Mouse (Mus musculus): ENCODE data around the gene Pax4. TPM values are rescaled to one million over a fixed set of nuclear protein-coding genes. Genes with fewer than 3 reads are reported as not detected.

Pax4 gene
- polyA plus RNA-seq, 1 experiment from 2014 or later = not detected

DNA sequence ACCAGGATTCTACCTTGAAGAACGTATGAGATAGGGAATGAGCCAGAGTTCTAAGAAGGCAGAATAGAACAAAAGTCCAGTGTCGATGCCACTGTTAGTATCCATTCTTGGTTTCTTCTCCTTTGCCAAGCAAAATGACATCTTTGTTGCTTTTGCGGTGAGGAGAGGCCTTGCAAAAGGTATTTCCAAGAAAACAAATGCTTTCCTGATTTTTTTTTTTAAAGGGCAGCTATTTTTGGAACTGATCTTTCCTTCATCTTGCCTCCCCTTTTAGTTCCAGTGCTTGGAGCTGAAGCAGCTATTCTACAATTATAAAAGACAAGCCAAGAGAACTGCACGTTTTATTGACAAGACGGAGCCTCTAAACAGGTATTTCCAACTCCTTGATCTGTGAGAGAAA lies 25.7 kb upstream of the Pax4 start, which contains the start of gene Snd1:
Gene Snd1, plus strand, starts transcription at position 301 of the 400 bp plus-strand sequence.
- no peaks in the 10 kb centered on the region for H3K9me3 ChIP-seq (replicated peaks)
- no peak within 1 kb of the TSS for H3K9ac ChIP-seq
- H3K4me2 ChIP-seq = no peak within 1 kb of the TSS
- no peak within 1 kb of the TSS for H3K27ac ChIP-seq
- 73% methylated on average over 5 of the region's 5 CpGs for WGBS
- peaks cover 6% of the 10 kb centered on the region; the same call in 1 of the 2 replicates for H3K4me1 ChIP-seq (replicated peaks)
- H3K4me3 ChIP-seq = no peak within 1 kb of the TSS
- no peaks in the 10 kb centered on the region for H3K36me3 ChIP-seq
- ATAC-seq (replicated peaks; ENCODE audit: insufficient number of reproducible peaks, insufficient read depth, low FRiP score, low read depth) = no peak
- no peaks in the 10 kb centered on the region for H3K27me3 ChIP-seq

DNA sequence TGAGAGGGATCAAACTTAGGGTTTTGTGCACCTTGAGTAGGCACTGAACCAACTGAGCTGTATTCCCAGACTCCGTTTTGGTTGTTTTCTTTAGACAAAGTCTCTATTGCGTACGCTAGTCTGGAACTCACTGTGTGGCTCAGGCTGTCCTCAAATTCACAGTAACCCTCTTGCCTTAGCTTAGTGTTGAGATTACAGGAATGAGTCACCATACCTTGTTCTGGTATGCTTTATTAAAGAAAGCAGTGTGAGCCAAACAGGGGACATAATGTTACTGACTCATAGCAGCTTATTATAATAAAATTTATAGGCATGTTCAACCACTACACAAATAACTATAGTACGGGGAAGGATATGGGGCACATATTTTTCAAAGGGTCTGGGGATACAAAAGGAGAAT lies 25.1 kb upstream of the Pax4 start:
- no peak for ATAC-seq (replicated peaks; ENCODE audit: insufficient number of reproducible peaks, insufficient read depth, low FRiP score, low read depth)

DNA sequence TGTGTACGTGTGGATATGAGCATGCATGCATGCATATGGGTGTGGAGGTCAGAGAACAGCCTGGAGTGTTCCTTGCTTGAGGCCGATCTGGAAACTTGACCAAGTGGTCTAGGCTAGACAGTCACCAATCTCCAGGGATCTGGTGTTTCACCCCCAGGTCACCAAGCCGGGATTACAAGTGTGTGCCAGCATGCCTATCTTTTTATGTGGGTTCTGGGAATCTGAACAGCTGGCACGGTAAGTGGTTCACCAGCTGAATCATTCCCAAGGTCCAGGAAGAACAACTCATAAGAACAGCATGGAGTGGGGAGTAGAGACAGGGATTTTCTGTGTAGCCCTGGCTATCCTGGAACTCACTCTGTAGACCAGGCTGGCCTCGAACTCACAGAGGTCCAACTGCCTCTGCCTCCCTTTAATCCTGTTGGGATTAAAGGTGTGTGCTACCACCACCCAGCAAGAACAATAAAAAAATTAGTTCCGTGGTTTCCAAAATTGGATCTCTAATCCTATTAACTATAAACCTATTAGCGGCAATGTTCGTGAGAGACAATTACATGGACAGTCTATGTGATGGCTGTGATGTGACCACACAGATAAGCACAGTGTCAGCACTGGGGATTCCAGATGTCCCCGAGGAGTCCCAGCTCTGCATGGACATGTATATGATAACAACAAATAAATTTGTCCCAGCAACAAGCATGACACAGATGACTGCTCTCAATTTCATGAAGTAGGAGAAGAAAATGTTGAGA lies 22.3 kb upstream of the Pax4 start:
- no peaks in the 10 kb centered on the region for H3K36me3 ChIP-seq
- no peaks in the 10 kb centered on the region for H3K9me3 ChIP-seq (replicated peaks)
- H3K9ac ChIP-seq = no peak overlapping the region
- H3K27me3 ChIP-seq = no peaks in the 10 kb centered on the region
- 84% methylated on average over 9 of the region's 9 CpGs for WGBS
- no peak for ATAC-seq (replicated peaks; ENCODE audit: insufficient number of reproducible peaks, insufficient read depth, low FRiP score, low read depth)
- H3K4me2 ChIP-seq = no peak overlapping the region
- no peak overlapping the region for H3K27ac ChIP-seq
- no peak overlapping the region for H3K4me3 ChIP-seq
- no peaks in the 10 kb centered on the region for H3K4me1 ChIP-seq (replicated peaks)

More for the DNA sequence above, 25.1 kb upstream of the Pax4 start:
- Histone ChIP-seq H3K4me1 (replicated peaks) (peaks cover 3% of the 10 kb centered on the region; the same call in 1 of the 2 replicates), H3K9me3 (replicated peaks) (no peaks in the 10 kb centered on the region), H3K9ac (no peak overlapping the region), H3K36me3 (no peaks in the 10 kb centered on the region), H3K27me3 (no peaks in the 10 kb centered on the region), H3K27ac (no peak overlapping the region), H3K4me2 (no peak overlapping the region), H3K4me3 (no peak overlapping the region)
- 73% methylated on average over 4 of the region's 4 CpGs for whole genome bisulfite sequencing

DNA sequence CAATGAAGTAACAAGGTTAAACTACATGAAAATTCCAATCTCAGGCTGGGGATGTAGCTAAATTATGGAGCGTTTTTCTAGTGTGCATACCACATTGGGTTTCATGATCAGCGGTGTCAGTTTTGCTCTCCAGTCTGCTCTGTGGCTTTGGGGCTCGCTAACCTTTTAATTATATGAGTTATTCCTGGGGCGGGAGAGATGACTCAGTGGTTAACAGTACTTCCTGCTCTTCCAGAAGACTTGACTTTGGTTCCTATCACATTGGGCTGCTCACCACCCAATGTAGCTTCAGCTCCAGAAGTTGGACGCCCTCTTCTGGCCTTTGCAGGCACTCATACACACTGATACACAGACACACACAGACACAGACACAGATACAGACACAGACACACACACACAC lies 21.5 kb upstream of the Pax4 start:
- no peak overlapping the region for H3K9ac ChIP-seq
- no peaks in the 10 kb centered on the region for H3K36me3 ChIP-seq
- H3K27me3 ChIP-seq = no peaks in the 10 kb centered on the region
- H3K4me1 ChIP-seq (replicated peaks) = no peaks in the 10 kb centered on the region
- 68% methylated on average over 5 of the region's 5 CpGs for WGBS
- ATAC-seq (replicated peaks; ENCODE audit: insufficient number of reproducible peaks, insufficient read depth, low FRiP score, low read depth) = no peak
- H3K4me2 ChIP-seq = no peak overlapping the region
- no peaks in the 10 kb centered on the region for H3K9me3 ChIP-seq (replicated peaks)
- H3K4me3 ChIP-seq = no peak overlapping the region
- no peak overlapping the region for H3K27ac ChIP-seq

DNA sequence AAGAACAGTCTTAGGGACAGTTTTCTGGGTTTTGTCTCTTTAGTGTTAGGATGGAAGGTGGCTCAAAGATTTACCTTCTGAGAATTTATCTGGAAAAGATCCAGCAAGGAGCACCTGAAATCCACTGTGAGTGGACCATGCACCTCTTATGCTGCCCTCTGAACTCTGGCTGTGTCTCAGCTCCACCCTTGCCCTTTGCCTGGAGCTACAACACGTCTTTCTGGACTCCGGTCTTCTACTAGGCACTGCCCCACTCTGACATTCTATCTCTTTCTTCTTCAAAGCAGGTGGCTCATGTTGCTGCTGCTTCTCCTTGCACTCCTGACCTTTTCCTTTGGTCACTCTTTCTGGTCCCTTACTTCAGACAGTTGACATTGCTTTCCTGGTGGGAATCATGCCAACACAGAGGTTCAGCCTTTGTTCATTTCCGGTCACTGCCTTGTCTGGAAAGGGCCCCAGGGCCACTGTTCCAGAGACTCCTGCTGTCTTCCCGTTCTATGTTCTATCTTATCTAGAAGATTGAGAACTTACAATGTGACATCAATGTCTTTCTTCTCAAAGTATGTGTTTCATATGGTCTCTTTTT lies 21.0 kb upstream of the Pax4 start:
- Histone ChIP-seq H3K4me1 (replicated peaks) (no peaks in the 10 kb centered on the region), H3K4me3 (no peak overlapping the region), H3K9ac (no peak overlapping the region), H3K27ac (no peak overlapping the region), H3K27me3 (no peaks in the 10 kb centered on the region), H3K36me3 (no peaks in the 10 kb centered on the region), H3K4me2 (no peak overlapping the region), H3K9me3 (replicated peaks) (no peaks in the 10 kb centered on the region)
- ATAC-seq (replicated peaks; ENCODE audit: insufficient number of reproducible peaks, insufficient read depth, low FRiP score, low read depth) = no peak
- WGBS = 48% methylated on average over 4 of the region's 4 CpGs

DNA sequence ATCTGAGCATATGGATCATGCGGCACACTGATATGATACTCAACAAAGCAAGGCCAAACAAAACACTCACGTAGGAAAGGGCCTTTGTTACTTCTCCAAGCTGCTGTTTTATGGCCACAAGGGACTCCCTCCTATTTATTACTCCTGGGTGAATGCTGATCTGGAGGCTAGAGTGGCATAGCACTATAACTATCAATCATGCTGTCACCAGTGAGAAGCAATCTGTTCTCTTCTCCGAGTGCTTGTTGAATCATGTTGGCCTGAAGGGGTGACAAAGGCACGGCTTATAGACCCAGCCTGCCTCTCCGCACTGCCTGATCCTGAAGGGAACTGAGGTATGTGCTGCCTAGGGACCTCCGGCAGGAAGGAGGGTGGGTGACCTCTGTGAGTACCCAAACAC lies 15.5 kb upstream of the Pax4 start:
- Histone ChIP-seq H3K4me2 (no peak overlapping the region), H3K4me3 (no peak overlapping the region), H3K27me3 (no peaks in the 10 kb centered on the region), H3K27ac (no peak overlapping the region), H3K36me3 (no peaks in the 10 kb centered on the region), H3K4me1 (replicated peaks) (no peaks in the 10 kb centered on the region), H3K9ac (no peak overlapping the region), H3K9me3 (replicated peaks) (no peaks in the 10 kb centered on the region)
- 48% methylated on average over 6 of the region's 6 CpGs for WGBS
- no peak for ATAC-seq (replicated peaks; ENCODE audit: insufficient number of reproducible peaks, insufficient read depth, low FRiP score, low read depth)

DNA sequence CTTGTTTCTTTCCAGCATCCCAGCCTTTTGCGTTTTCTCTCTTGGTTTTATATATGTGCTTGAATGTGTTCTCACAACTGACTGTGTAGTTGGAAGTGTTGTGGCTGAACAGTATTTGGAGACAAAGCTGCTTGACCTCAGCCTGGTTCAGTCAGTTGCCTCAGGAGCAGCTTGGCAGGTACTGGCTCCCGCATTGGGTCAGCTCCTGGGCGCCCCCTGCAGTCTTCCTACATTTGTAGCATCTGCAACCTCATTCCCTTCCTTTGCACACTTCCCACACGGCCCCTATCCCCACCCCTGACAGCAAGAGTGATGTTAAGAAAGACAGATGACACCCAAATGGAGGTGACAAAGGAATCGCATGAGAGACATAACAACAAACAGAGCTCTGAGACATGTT lies 11.4 kb upstream of the Pax4 start:
- H3K9me3 ChIP-seq (replicated peaks) = no peaks in the 10 kb centered on the region
- 3% methylated on average over 5 of the region's 5 CpGs for WGBS
- no peak overlapping the region for H3K27ac ChIP-seq
- H3K9ac ChIP-seq = no peak overlapping the region
- no peak for ATAC-seq (replicated peaks; ENCODE audit: insufficient number of reproducible peaks, insufficient read depth, low FRiP score, low read depth)
- no peak overlapping the region for H3K4me3 ChIP-seq
- H3K36me3 ChIP-seq = no peaks in the 10 kb centered on the region
- no peak overlapping the region for H3K4me2 ChIP-seq
- H3K4me1 ChIP-seq (replicated peaks) = no peaks in the 10 kb centered on the region
- 0 out of 2 replicates have a peak, but pooled peaks cover 2% of the 10 kb centered on the region for H3K27me3 ChIP-seq

DNA sequence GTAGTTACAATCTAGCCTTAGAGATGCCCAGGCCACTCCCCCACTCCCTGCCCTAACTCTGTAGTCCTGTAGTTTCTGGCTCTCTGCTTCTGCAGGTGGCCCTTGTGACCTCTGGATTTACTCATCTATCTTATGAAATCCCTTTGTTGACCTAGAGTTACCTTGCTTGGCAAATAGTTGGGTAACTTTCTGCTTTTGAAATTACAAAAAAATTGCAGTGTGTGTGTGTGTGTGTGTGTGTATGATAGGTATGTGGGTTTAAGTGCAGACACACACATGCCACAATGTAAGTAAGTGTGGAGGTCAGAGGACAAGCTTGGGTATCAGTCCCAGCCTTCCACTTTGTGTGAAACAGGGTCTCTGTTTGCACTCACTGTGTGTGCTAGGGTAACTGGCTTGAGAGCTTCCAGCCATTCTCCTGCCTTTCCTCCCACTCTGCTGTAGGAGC lies 10.1 kb upstream of the Pax4 start:
- H3K27me3 ChIP-seq = peaks cover 7% of the 10 kb centered on the region; the same call in 1 of the 2 replicates
- H3K9me3 ChIP-seq (replicated peaks) = no peaks in the 10 kb centered on the region
- H3K27ac ChIP-seq = no peak overlapping the region
- ATAC-seq (replicated peaks; ENCODE audit: insufficient number of reproducible peaks, insufficient read depth, low FRiP score, low read depth) = no peak
- no peak overlapping the region for H3K9ac ChIP-seq
- H3K4me1 ChIP-seq (replicated peaks) = no peaks in the 10 kb centered on the region
- H3K4me2 ChIP-seq = no peak overlapping the region
- no peak overlapping the region for H3K4me3 ChIP-seq
- no peaks in the 10 kb centered on the region for H3K36me3 ChIP-seq

DNA sequence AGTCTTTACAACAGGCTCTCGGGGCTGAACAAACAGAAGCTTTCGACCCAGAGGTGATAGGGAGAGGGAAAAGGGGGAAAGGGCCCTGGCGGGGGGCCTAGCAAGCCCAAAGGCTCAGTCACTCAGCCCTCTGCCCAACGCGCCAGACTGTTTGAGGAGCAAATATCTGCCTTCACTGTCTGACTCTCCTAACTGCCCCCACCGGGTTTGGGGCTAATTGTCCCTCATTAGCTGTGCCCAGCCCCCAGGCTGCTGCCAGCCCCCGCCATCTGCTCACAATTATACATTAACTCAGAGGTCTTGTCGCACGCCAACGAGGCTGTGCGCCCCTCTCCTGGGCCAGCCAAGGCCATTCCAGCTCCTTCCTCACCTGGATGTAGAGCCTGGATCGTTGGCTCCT lies 1.8 kb upstream of the Pax4 start:
- Histone ChIP-seq H3K4me3 (no peak overlapping the region), H3K27me3 (peaks cover 46% of the 10 kb centered on the region), H3K9ac (no peak overlapping the region), H3K4me1 (replicated peaks) (no peaks in the 10 kb centered on the region), H3K4me2 (no peak overlapping the region), H3K36me3 (no peaks in the 10 kb centered on the region), H3K9me3 (replicated peaks) (no peaks in the 10 kb centered on the region), H3K27ac (no peak overlapping the region)
- 2% methylated on average over 12 of the region's 12 CpGs for WGBS
- ATAC-seq (replicated peaks; ENCODE audit: insufficient number of reproducible peaks, insufficient read depth, low FRiP score, low read depth) = no peak

DNA sequence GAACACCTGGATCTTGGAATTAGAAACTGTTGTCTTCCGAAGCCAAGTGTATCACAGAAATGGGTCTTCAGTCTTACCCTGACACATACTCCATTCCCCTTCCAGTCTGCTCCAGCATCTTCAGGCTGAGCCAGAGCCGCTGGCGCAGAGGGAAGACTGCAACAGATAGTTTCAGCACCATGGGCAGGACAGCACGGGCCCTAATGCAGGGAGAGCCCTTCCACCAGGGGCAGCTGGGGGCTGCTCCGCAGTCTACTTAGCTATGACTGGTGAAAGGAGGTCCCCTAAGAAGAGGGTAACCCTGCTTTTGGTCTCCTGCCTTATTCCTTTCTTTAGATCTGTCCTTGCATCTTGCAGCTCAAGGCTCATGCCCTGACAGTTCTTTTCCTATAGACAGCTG lies 1.3 kb upstream of the Pax4 start:
- Histone ChIP-seq H3K27ac (no peak overlapping the region), H3K4me3 (no peak overlapping the region), H3K4me1 (replicated peaks) (no peaks in the 10 kb centered on the region), H3K9ac (no peak overlapping the region), H3K4me2 (no peak overlapping the region), H3K9me3 (replicated peaks) (no peaks in the 10 kb centered on the region), H3K27me3 (peaks cover 43% of the 10 kb centered on the region), H3K36me3 (no peaks in the 10 kb centered on the region)
- ATAC-seq (replicated peaks; ENCODE audit: insufficient number of reproducible peaks, insufficient read depth, low FRiP score, low read depth) = no peak
- 9% methylated on average over 5 of the region's 5 CpGs for WGBS

DNA sequence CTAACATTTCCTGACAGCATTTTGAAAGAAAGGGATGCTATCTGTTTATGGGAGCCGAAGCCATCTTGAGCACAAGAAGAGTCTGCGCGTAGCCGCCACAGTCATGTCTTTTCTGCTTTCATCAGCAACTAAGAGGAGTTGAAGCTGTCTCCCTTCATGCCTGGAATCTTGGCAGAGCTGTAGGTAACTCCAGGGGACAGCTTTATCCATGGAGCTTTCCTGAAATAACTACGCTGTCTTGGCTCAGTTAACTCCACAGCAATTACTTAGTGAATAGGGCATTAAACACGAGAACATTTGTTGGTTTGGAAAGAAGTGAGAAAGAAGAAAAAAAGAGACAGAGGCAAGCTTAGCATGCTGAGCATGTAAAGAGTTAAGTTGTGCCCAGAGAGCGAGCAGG lies 1.2 kb downstream of the Pax4 start:
- ATAC-seq (replicated peaks; ENCODE audit: insufficient number of reproducible peaks, insufficient read depth, low FRiP score, low read depth) = no peak
- no peak overlapping the region for H3K4me3 ChIP-seq
- WGBS = 76% methylated on average over 7 of the region's 7 CpGs
- no peak overlapping the region for H3K9ac ChIP-seq
- H3K4me1 ChIP-seq (replicated peaks) = no peaks in the 10 kb centered on the region
- peaks cover 35% of the 10 kb centered on the region for H3K27me3 ChIP-seq
- no peak overlapping the region for H3K27ac ChIP-seq
- H3K9me3 ChIP-seq (replicated peaks) = no peaks in the 10 kb centered on the region
- H3K4me2 ChIP-seq = no peak overlapping the region
- no peaks in the 10 kb centered on the region for H3K36me3 ChIP-seq

DNA sequence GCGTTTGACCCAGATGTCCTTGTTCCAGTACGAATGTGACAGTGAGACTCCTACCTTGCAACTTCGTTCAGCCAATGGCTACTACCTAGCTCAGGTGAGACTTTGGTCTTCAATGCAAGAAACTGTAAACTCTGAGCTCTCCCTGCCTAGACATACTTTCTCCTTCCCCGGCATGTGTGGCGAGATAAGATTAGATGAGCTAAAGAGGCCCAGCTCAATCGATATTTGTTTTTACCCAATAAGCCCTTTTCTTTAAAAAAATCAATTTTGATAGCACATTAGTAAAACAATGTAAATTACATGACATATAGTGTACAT lies 17.7 kb downstream of the Pax4 start:
- no peaks in the 10 kb centered on the region; the same call in 1 of the 2 replicates for H3K4me1 ChIP-seq (replicated peaks)
- no peak overlapping the region for H3K4me2 ChIP-seq
- H3K9ac ChIP-seq = no peak overlapping the region
- no peak overlapping the region for H3K4me3 ChIP-seq
- WGBS = 60% methylated on average over 6 of the region's 6 CpGs
- no peak overlapping the region for H3K27ac ChIP-seq
- H3K36me3 ChIP-seq = peaks cover 2% of the 10 kb centered on the region; the same call in 1 of the 2 replicates
- no peak for ATAC-seq (replicated peaks; ENCODE audit: insufficient number of reproducible peaks, insufficient read depth, low FRiP score, low read depth)
- no peaks in the 10 kb centered on the region for H3K9me3 ChIP-seq (replicated peaks)
- H3K27me3 ChIP-seq = no peaks in the 10 kb centered on the region
